8 mouse cellular contexts compared by ENCODE assay signal in the genomic region with DNA sequence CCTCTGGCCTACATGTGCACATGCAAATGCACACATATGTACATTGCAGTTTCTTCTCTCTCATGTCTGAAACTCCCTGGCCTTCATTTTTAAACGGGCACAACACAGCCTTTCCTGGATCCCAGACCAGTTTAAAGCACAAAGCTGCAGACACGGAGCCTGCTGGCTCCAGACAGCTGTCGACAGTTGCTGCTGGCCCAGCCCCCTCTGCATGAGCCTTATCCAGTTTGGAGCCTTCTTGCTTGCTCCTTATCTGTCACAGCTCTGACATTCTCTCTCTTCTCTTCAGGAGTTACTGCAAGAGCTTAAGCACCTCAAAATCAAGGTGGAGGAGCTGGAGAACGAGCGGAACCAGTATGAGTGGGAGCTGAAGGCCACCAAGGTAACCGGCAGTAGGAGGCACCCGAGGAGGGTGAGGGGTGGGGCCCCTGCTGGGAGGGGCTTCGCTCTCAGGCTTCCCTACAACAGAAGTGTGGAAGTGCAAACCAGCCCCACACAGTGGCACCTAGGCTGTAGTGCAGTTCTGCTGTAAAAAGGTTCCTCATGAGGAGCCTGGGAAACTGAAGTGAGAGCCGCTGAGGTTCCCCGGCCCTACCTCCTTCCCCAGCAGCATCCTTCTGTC. TPM values are rescaled to one million over a fixed set of nuclear protein-coding genes. Genes with fewer than 3 reads are reported as not detected.
DNase-seq lines count a peak whose midpoint lies in the region; ATAC-seq lines count a peak whose summit lies in the region.

No protein-coding gene starts in this region.

- no peaks in the 10 kb centered on the region for H3K27me3 ChIP-seq in intestine, embryonic 15.5 days (replicated peaks)

- H3K4me2 ChIP-seq in intestine, embryonic 15.5 days (replicated peaks), result peak overlapping the region; percentile 56

- H3K9ac ChIP-seq in intestine, embryonic 15.5 days, result no peak overlapping the region

- peaks cover 7% of the 10 kb centered on the region for H3K4me1 ChIP-seq in intestine, embryonic 15.5 days (replicated peaks)

- H3K4me3 ChIP-seq in intestine, embryonic 15.5 days (replicated peaks), result peak overlapping the region; percentile 22

- no peaks in the 10 kb centered on the region for H3K9me3 ChIP-seq in intestine, embryonic 15.5 days

- 4% methylated on average over 10 of the region's 10 CpGs for WGBS in intestine, embryonic 15.5 days

- intact Hi-C loops in left cerebral cortex, postnatal 10 days (cut with DNase I), result loop anchor here (2.0 kb wide), 1 partner anchor 48 kb away; no protein-coding TSS in a partner anchor

- peak; percentile 85 for DNase-seq in embryo, embryonic 11 days
- DNase-seq in gastrocnemius, postnatal 4 days (ENCODE audit: low spot score in 2 of 2), result peak; percentile 42 to 75
- peak; percentile 50 to 82 for DNase-seq in left cerebral cortex, postnatal 10 days (ENCODE audit: extremely low spot score in 1 of 2, low spot score in 2 of 2)
- peak; percentile 80 to 83 for DNase-seq in right cerebral cortex, postnatal 10 days (ENCODE audit: low spot score in 2 of 2)
- DNase-seq in urinary bladder, postnatal 4 days (ENCODE audit: low spot score in 2 of 2), result peak; percentile 78 to 80

- H3K36me3 ChIP-seq in intestine, embryonic 15.5 days, result no peaks in the 10 kb centered on the region

- peak; percentile 73 for ATAC-seq in activated CD4-positive, CD25-positive, alpha-beta regulatory T cell, adult 4 months
- peak; percentile 97 for ATAC-seq in intestine, embryonic 15.5 days
- ATAC-seq in megakaryocyte progenitor cell, adult 5-6 weeks (replicated peaks; ENCODE audit: poor library complexity), result peak; percentile 81

- peak overlapping the region; percentile 77 for H3K27ac ChIP-seq in intestine, embryonic 15.5 days

RNA-seq across cellular contexts. Expression of a gene that starts 49.2 kb away (rescaled TPM):
- polyA plus RNA-seq in activated CD4-positive, CD25-positive, alpha-beta regulatory T cell, adult 4 months (2017; shearing (Covaris generic)), result not detected
- total RNA-seq in gastrocnemius, postnatal 4 days (2021), result under 1 TPM in 1 of 2 experiments, not detected in 1; 0.25 TPM
- 0.14 and 0.15 TPM in 2 replicates for polyA plus RNA-seq in intestine, embryonic 15.5 days (2015; fragmentation: Nextera tagmentation; extraction: Ambion mirVana)
- not detected for total RNA-seq in left cerebral cortex, postnatal 10 days (2021)
- total RNA-seq in megakaryocyte progenitor cell, adult 5-6 weeks (2015), result not detected in 2 replicates
- not detected in 2 replicates for total RNA-seq in megakaryocyte progenitor cell, adult 5-6 weeks (2017)

Comparison
In these comparisons a context has a peak if more than half of its experiments do, and no peak if none do; other contexts are left out.
1. Peak in every context shown above with its lines: DNase-seq, ATAC-seq, H3K4me3 ChIP-seq and H3K27ac ChIP-seq.